Mouse (Mus musculus) hindbrain, embryonic 16.5 days (tissue): ENCODE data around the gene Alkbh2. TPM values are rescaled to one million over a fixed set of nuclear protein-coding genes. Genes with fewer than 3 reads are reported as not detected.
A peak's percentile ranks its signal among the peaks of the same experiment; 100 is the strongest.

ENCODE experiments used
- ATAC-seq: fragments of 200-750 bp; cut with Nextera tagmentation; 2 replicates; pipeline ENCODE4 v1.8.0; 2017; ENCODE audit warnings: moderate TSS enrichment, moderate library complexity
- H3K27ac ChIP-seq: fragments of 300-500 bp; sonication (generic); 2 replicates; pipeline ENCODE4 v1.5.1; 2014; ENCODE audit warnings: low read depth, mild to moderate bottlenecking, control low read depth, low read length, moderate library complexity
- H3K27me3 ChIP-seq: fragments of 300-500 bp; sonication (generic); replicated peaks from 2 replicates; pipeline ENCODE4 v1.6.1; 2014; ENCODE audit warnings: low read length; ENCODE audit not compliant: control insufficient read depth, insufficient read depth
- H3K36me3 ChIP-seq: fragments of 300-500 bp; sonication (generic); 2 replicates; pipeline ENCODE4 v1.6.1; 2014; ENCODE audit warnings: mild to moderate bottlenecking, low read length, moderate library complexity, mixed read lengths; ENCODE audit not compliant: control insufficient read depth, insufficient read depth
- H3K4me1 ChIP-seq: fragments of 300-500 bp; sonication (generic); 2 replicates; pipeline ENCODE4 v1.6.1; 2014; ENCODE audit warnings: low read depth, low read length; ENCODE audit not compliant: control insufficient read depth, insufficient read depth
- H3K4me2 ChIP-seq: fragments of 300-500 bp; sonication (generic); 2 replicates; pipeline ENCODE4 v1.6.1; 2014; ENCODE audit warnings: mild to moderate bottlenecking, low read length, control low read depth, moderate library complexity
- H3K4me3 ChIP-seq: fragments of 300-500 bp; sonication (generic); 2 replicates; pipeline ENCODE4 v1.5.1; 2014; ENCODE audit warnings: mild to moderate bottlenecking, low read length, control low read depth, moderate library complexity
- H3K9ac ChIP-seq: fragments of 300-500 bp; sonication (generic); 2 replicates; pipeline ENCODE4 v1.6.1; 2014; ENCODE audit warnings: low read depth, mild to moderate bottlenecking, control low read depth, low read length, moderate library complexity
- H3K9me3 ChIP-seq: fragments of 300-500 bp; sonication (generic); 2 replicates; pipeline ENCODE4 v1.6.1; 2014; ENCODE audit warnings: mild to moderate bottlenecking, low read length, moderate library complexity; ENCODE audit not compliant: control insufficient read depth
- WGBS: fragments of 180-500 bp; shearing (Covaris S2); extraction: QIAGEN DNeasy Blood & Tissue Kit; methylation state at CpG from one replicate; pipeline ENCODE4 v1.1.7; 2014; 5-methylcytosine and 5-hydroxymethylcytosine counted together
- polyA plus RNA-seq: library from polyadenylated mRNA; unstranded; fragments of >200 nt; fragmentation: Nextera tagmentation; extraction: Ambion mirVana; gene quantifications from 2 replicates; pipeline ENCODE4 v1.2.1, GENCODE M21; 2015

Gene Alkbh2
- polyA plus RNA-seq, 1 experiment from 2014 or later: 6.4 TPM

GRCm38 (mm10) chr5:114131521-114131840 lies 3.5 kb upstream of the Alkbh2 start:
- Histone ChIP-seq H3K36me3 (no peaks in the 10 kb centered on the region), H3K4me2 (peak overlapping the region; percentile 99), H3K4me3 (peak overlapping the region; percentile 94), H3K9me3 (no peaks in the 10 kb centered on the region), H3K4me1 (peaks cover 19% of the 10 kb centered on the region), H3K9ac (peak overlapping the region; percentile 64), H3K27me3 (no peaks in the 10 kb centered on the region), H3K27ac (peak overlapping the region; percentile 54; the same call in 1 of the 2 replicates)
- ATAC-seq: no peak
- WGBS: under 1% methylated on average over 15 of the region's 15 CpGs

- H3K9me3 ChIP-seq: no peaks in the 10 kb centered on the region
- peak overlapping the region; percentile 94 for H3K4me3 ChIP-seq
- peak overlapping the region; percentile 99 for H3K4me2 ChIP-seq
- H3K9ac ChIP-seq: peak overlapping the region; percentile 68
- no peaks in the 10 kb centered on the region for H3K36me3 ChIP-seq
- H3K27me3 ChIP-seq: no peaks in the 10 kb centered on the region
- under 1% methylated on average over 81 of the region's 87 CpGs for WGBS
- peaks cover 19% of the 10 kb centered on the region for H3K4me1 ChIP-seq
- H3K27ac ChIP-seq: peak overlapping the region; percentile 54; the same call in 1 of the 2 replicates
- ATAC-seq: peak; percentile 97
These were observed 2.9 kb upstream of the Alkbh2 start for GRCm38 (mm10) chr5:114130698-114131520.

GRCm38 (mm10) chr5:114130211-114130605 lies 2.2 kb upstream of the Alkbh2 start, which contains the start of gene Ung:
TSS of gene Ung (plus strand) at chr5:114130386.
- WGBS: under 1% methylated on average over 21 of the region's 29 CpGs
- ATAC-seq: peak; percentile 26

GRCm38 (mm10) chr5:114129550-114130210 lies 1.7 kb upstream of the Alkbh2 start:
- WGBS: 82% methylated on average over 15 of the region's 15 CpGs
- Histone ChIP-seq H3K27ac (no peak overlapping the region), H3K4me1 (peaks cover 19% of the 10 kb centered on the region), H3K36me3 (no peaks in the 10 kb centered on the region), H3K9me3 (no peaks in the 10 kb centered on the region), H3K4me3 (peak overlapping the region; percentile 94), H3K27me3 (no peaks in the 10 kb centered on the region), H3K9ac (no peak overlapping the region), H3K4me2 (peak overlapping the region; percentile 99)
- no peak for ATAC-seq

More at GRCm38 (mm10) chr5:114130211-114130605, 2.2 kb upstream of the Alkbh2 start, which contains the start of gene Ung:
- H3K4me3 ChIP-seq: peak within 1 kb of the TSS; percentile 94
- peak within 1 kb of the TSS; percentile 99 for H3K4me2 ChIP-seq
- H3K9me3 ChIP-seq: no peaks in the 10 kb centered on the region
- H3K9ac ChIP-seq: peak within 1 kb of the TSS; percentile 68
- H3K4me1 ChIP-seq: peaks cover 19% of the 10 kb centered on the region
- H3K27ac ChIP-seq: peak within 1 kb of the TSS; percentile 54; the same call in 1 of the 2 replicates
- no peaks in the 10 kb centered on the region for H3K36me3 ChIP-seq
- no peaks in the 10 kb centered on the region for H3K27me3 ChIP-seq

- no peaks in the 10 kb centered on the region for H3K27me3 ChIP-seq
- peaks cover 17% of the 10 kb centered on the region for H3K4me1 ChIP-seq
- no peak overlapping the region; the same call in 1 of the 2 replicates for H3K9ac ChIP-seq
- peak overlapping the region; percentile 86 for H3K4me2 ChIP-seq
- WGBS: 89% methylated on average over 7 of the region's 7 CpGs
- ATAC-seq: no peak
- no peak overlapping the region for H3K27ac ChIP-seq
- no peaks in the 10 kb centered on the region for H3K9me3 ChIP-seq
- peaks cover 25% of the 10 kb centered on the region for H3K36me3 ChIP-seq
- H3K4me3 ChIP-seq: no peak overlapping the region; the same call in 1 of the 2 replicates
These were observed 1.3 kb downstream of the Alkbh2 start for GRCm38 (mm10) chr5:114126499-114127244.

GRCm38 (mm10) chr5:114126008-114126407 lies 2.0 kb downstream of the Alkbh2 start:
- no peak for ATAC-seq
- no peak overlapping the region for H3K27ac ChIP-seq
- no peaks in the 10 kb centered on the region for H3K27me3 ChIP-seq

GRCm38 (mm10) chr5:114119806-114120205 lies 8.2 kb downstream of the Alkbh2 start:
- ATAC-seq: no peak
- H3K27ac ChIP-seq: no peak overlapping the region
- H3K9ac ChIP-seq: no peak overlapping the region
- H3K36me3 ChIP-seq: peaks cover 42% of the 10 kb centered on the region
- no peak overlapping the region for H3K4me3 ChIP-seq
- no peaks in the 10 kb centered on the region for H3K9me3 ChIP-seq
- H3K27me3 ChIP-seq: no peaks in the 10 kb centered on the region
- no peak overlapping the region for H3K4me2 ChIP-seq
- no peaks in the 10 kb centered on the region for H3K4me1 ChIP-seq
- WGBS: 87% methylated on average over 4 of the region's 4 CpGs

More at GRCm38 (mm10) chr5:114126008-114126407, 2.0 kb downstream of the Alkbh2 start:
- H3K9me3 ChIP-seq: no peaks in the 10 kb centered on the region
- peaks cover 32% of the 10 kb centered on the region for H3K36me3 ChIP-seq
- H3K9ac ChIP-seq: no peak overlapping the region
- WGBS: 86% methylated on average over 3 of the region's 3 CpGs
- peaks cover 15% of the 10 kb centered on the region for H3K4me1 ChIP-seq
- no peak overlapping the region for H3K4me2 ChIP-seq
- no peak overlapping the region for H3K4me3 ChIP-seq

GRCm38 (mm10) chr5:114116586-114116985 lies 11.4 kb downstream of the Alkbh2 start:
- Histone ChIP-seq H3K4me3 (no peak overlapping the region), H3K9ac (no peak overlapping the region), H3K27ac (no peak overlapping the region), H3K36me3 (peaks cover 31% of the 10 kb centered on the region), H3K4me2 (no peak overlapping the region), H3K9me3 (no peaks in the 10 kb centered on the region), H3K4me1 (no peaks in the 10 kb centered on the region), H3K27me3 (no peaks in the 10 kb centered on the region)
- WGBS: 87% methylated on average over 7 of the region's 7 CpGs
- no peak for ATAC-seq
